Mouse (Mus musculus): ENCODE results near the gene Taar2. TPM values are rescaled to one million over a fixed set of nuclear protein-coding genes. Genes with fewer than 3 reads are reported as not detected.

Gene Taar2
- polyA plus RNA-seq, 1 experiment from 2014 or later = not detected

DNA sequence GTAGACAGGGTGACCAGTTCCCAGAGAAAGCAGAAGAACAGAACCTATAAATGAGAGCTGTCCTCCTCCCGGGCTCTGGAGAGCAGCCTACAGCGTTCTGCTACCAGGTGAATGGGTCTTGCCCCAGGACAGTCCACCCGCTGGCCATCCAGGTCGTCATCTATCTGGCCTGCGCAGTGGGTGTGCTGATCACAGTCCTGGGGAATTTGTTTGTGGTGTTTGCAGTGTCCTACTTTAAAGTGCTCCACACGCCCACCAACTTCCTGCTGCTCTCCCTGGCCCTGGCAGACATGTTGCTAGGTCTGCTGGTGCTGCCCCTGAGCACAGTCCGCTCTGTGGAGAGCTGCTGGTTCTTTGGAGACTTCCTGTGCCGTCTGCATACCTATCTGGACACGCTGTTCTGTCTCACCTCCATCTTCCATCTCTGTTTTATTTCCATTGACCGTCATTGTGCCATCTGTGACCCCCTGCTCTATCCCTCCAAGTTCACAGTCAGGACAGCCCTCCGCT lies 32.3 kb downstream of the Taar2 start, which contains the start of gene Taar5:
TSS of gene Taar5 (plus strand) at position 51 of the 510 bp plus-strand sequence.
- H3K9me3 ChIP-seq (ENCODE audit: control insufficient read depth, low read length) = no peaks in the 10 kb centered on the region
- H3K27ac ChIP-seq (ENCODE audit: low read depth, low read length) = no peak within 1 kb of the TSS
- no peak within 1 kb of the TSS for H3K4me2 ChIP-seq
- H3K27me3 ChIP-seq (replicated peaks; ENCODE audit: control insufficient read depth, insufficient read depth, low read length) = no peaks in the 10 kb centered on the region
- no peak within 1 kb of the TSS for H3K9ac ChIP-seq (ENCODE audit: low read depth, low read length)
- ATAC-seq (replicated peaks; ENCODE audit: low FRiP score) (no peak), DNase-seq (ENCODE audit: low spot score) (no peak)
- H3K4me3 ChIP-seq (ENCODE audit: low read depth, low read length) = no peak within 1 kb of the TSS
- H3K4me1 ChIP-seq (replicated peaks; ENCODE audit: control insufficient read depth, insufficient read depth, low read length) = no peaks in the 10 kb centered on the region
- 80% methylated on average over 11 of the region's 11 CpGs for WGBS
- H3K36me3 ChIP-seq (ENCODE audit: control insufficient read depth, insufficient read depth, low read length) = no peaks in the 10 kb centered on the region

DNA sequence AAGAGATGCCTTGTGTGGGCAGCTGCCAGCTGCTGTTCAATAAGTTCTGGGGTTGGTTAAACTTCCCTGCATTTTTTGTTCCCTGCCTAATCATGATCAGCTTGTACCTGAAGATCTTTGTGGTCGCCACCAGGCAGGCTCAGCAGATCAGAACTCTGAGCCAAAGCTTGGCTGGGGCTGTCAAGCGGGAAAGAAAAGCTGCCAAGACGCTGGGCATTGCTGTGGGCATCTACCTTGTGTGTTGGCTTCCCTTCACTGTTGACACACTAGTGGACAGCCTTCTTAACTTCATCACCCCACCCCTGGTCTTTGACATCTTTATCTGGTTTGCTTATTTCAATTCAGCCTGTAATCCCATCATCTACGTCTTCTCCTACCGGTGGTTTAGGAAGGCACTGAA lies 32.9 kb downstream of the Taar2 start:
- no peak overlapping the region for H3K4me2 ChIP-seq
- H3K27me3 ChIP-seq (replicated peaks; ENCODE audit: control insufficient read depth, insufficient read depth, low read length) = no peaks in the 10 kb centered on the region
- no peaks in the 10 kb centered on the region for H3K9me3 ChIP-seq (ENCODE audit: control insufficient read depth, low read length)
- no peak overlapping the region for H3K27ac ChIP-seq (ENCODE audit: low read depth, low read length)
- H3K4me1 ChIP-seq (replicated peaks; ENCODE audit: control insufficient read depth, insufficient read depth, low read length) = no peaks in the 10 kb centered on the region
- no peak overlapping the region for H3K4me3 ChIP-seq (ENCODE audit: low read depth, low read length)
- DNase-seq (ENCODE audit: low spot score) = no peak
- ATAC-seq (replicated peaks; ENCODE audit: low FRiP score) = no peak
- WGBS = 78% methylated on average over 5 of the region's 5 CpGs
- H3K36me3 ChIP-seq (ENCODE audit: control insufficient read depth, insufficient read depth, low read length) = no peaks in the 10 kb centered on the region
- H3K9ac ChIP-seq (ENCODE audit: low read depth, low read length) = no peak overlapping the region

DNA sequence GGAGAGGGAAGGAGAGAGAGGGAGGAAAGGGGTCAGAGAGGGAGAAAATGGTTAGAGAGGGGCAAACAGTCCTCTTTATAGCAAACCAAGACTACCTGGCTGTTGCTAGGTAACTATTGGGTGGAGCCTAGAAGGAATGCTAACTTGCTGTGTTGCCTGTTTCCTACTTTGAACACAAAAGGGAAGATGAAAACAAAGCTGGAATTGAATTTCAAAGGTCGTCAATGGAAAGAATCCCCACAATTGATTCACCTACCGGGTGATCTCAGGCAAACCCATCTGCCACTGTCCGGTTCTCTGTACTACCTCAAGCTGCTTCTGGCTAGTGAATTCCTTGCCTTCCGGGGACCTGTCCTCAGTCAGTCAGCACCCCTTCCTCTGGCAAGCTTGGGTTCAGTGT lies 39.6 kb downstream of the Taar2 start:
- ATAC-seq (replicated peaks; ENCODE audit: low FRiP score) (no peak), DNase-seq (ENCODE audit: low spot score) (no peak)
- H3K4me2 ChIP-seq = no peak overlapping the region
- H3K27me3 ChIP-seq (replicated peaks; ENCODE audit: control insufficient read depth, insufficient read depth, low read length) = no peaks in the 10 kb centered on the region
- H3K9ac ChIP-seq (ENCODE audit: low read depth, low read length) = no peak overlapping the region
- no peak overlapping the region for H3K27ac ChIP-seq (ENCODE audit: low read depth, low read length)
- WGBS = 61% methylated on average over 4 of the region's 4 CpGs
- no peak overlapping the region for H3K4me3 ChIP-seq (ENCODE audit: low read depth, low read length)
- no peaks in the 10 kb centered on the region for H3K4me1 ChIP-seq (replicated peaks; ENCODE audit: control insufficient read depth, insufficient read depth, low read length)
- no peaks in the 10 kb centered on the region for H3K9me3 ChIP-seq (ENCODE audit: control insufficient read depth, low read length)
- no peaks in the 10 kb centered on the region for H3K36me3 ChIP-seq (ENCODE audit: control insufficient read depth, insufficient read depth, low read length)

DNA sequence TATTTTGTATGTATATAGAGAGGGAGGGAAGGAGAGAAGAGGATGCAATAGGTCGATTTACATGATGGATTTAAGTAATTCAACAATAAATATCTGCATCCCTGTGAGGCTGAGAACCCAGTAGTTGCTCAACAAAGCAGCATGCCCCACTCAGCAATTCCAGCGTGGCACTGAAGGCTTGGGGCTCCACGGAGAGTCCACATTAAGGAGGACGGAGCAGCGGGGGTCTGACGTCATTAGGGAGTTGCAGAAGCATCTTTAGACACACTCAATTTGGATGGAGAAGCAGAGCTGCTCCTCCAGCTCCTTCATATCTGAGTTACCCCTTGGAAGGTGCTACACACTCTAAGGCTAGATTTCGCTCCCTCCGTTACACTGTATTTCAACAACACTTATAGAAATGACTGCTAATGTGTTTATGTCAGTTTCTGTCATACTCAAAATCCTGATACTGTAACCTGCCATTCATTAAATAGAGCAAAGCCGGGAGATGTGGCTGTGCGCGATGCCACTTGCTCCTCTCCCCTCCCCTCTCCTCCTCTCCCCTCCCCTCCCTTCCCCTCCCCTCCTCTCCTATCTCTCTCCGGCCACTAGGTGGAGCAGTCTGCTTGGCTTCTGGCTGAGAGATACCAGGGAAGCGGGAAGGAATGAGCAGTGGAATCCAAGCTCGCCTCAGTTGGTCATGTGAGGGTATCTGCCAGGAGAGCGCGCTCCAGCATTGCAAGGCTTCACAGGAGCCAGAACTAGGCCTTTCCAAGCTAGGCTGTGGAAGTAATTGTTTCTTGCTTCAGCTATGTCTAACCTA lies 40.7 kb downstream of the Taar2 start:
- Histone ChIP-seq H3K27ac (ENCODE audit: low read depth, low read length) (no peak overlapping the region), H3K36me3 (ENCODE audit: control insufficient read depth, insufficient read depth, low read length) (no peaks in the 10 kb centered on the region), H3K4me1 (replicated peaks; ENCODE audit: control insufficient read depth, insufficient read depth, low read length) (no peaks in the 10 kb centered on the region), H3K9me3 (ENCODE audit: control insufficient read depth, low read length) (no peaks in the 10 kb centered on the region), H3K4me3 (ENCODE audit: low read depth, low read length) (no peak overlapping the region), H3K4me2 (no peak overlapping the region), H3K9ac (ENCODE audit: low read depth, low read length) (no peak overlapping the region), H3K27me3 (replicated peaks; ENCODE audit: control insufficient read depth, insufficient read depth, low read length) (no peaks in the 10 kb centered on the region)
- peak; percentile 40 for DNase-seq (ENCODE audit: low spot score)
- 36% methylated on average over 16 of the region's 16 CpGs for WGBS
- ATAC-seq (replicated peaks; ENCODE audit: low FRiP score) = peak; percentile 75

DNA sequence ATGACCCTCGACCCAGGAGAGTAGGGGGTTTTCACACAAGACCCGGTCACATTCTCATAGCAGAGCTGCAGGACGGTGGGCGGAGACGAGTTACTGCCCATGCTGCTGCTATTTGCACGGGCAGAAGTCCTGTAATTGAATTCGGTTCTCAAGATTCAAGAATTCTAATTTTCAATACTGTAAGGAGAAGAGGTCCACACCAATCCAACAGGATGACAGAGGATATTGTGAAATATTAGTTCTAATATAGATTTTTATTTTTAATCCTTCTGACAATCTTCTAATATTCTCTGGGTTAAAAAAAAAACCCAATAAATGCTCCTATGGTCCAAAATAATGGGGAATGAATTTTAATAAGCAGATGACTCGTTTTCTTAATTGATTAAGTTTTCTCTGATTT lies 47.2 kb downstream of the Taar2 start, which contains the start of gene Taar6:
TSS of gene Taar6 (minus strand) at position 101 of the 400 bp plus-strand sequence.
- no peak within 1 kb of the TSS for H3K4me3 ChIP-seq (ENCODE audit: low read depth, low read length)
- DNase-seq (ENCODE audit: low spot score) (no peak), ATAC-seq (replicated peaks; ENCODE audit: low FRiP score) (no peak)
- H3K27me3 ChIP-seq (replicated peaks; ENCODE audit: control insufficient read depth, insufficient read depth, low read length) = no peaks in the 10 kb centered on the region
- H3K27ac ChIP-seq (ENCODE audit: low read depth, low read length) = no peak within 1 kb of the TSS
- H3K36me3 ChIP-seq (ENCODE audit: control insufficient read depth, insufficient read depth, low read length) = no peaks in the 10 kb centered on the region
- no peak within 1 kb of the TSS for H3K9ac ChIP-seq (ENCODE audit: low read depth, low read length)
- H3K4me2 ChIP-seq = no peak within 1 kb of the TSS
- no peaks in the 10 kb centered on the region for H3K4me1 ChIP-seq (replicated peaks; ENCODE audit: control insufficient read depth, insufficient read depth, low read length)
- no peaks in the 10 kb centered on the region for H3K9me3 ChIP-seq (ENCODE audit: control insufficient read depth, low read length)
- WGBS = 72% methylated on average over 8 of the region's 8 CpGs

DNA sequence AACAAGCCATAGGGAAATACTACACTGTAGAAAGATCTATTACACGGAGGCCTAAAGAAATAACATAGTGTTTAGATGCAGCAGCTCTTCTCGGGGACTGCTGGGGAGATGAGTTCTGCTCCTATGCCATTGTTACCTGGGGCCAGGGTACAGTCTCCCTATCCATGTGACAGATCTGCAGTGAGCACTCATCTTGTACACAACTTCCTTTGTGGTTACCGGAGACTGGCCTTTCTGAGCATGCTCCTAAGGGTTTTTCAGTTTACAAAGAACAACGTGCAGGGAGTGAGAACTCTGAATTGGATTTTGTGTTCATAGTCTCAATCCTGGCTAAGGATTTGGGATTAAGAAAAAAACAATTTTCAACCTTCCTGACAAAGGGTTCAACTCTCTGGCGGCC lies 48.0 kb downstream of the Taar2 start:
- 62% methylated on average over 5 of the region's 5 CpGs for WGBS
- Histone ChIP-seq H3K4me2 (no peak overlapping the region), H3K9me3 (ENCODE audit: control insufficient read depth, low read length) (no peaks in the 10 kb centered on the region), H3K9ac (ENCODE audit: low read depth, low read length) (no peak overlapping the region), H3K27me3 (replicated peaks; ENCODE audit: control insufficient read depth, insufficient read depth, low read length) (no peaks in the 10 kb centered on the region), H3K4me3 (ENCODE audit: low read depth, low read length) (no peak overlapping the region), H3K27ac (ENCODE audit: low read depth, low read length) (no peak overlapping the region), H3K36me3 (ENCODE audit: control insufficient read depth, insufficient read depth, low read length) (no peaks in the 10 kb centered on the region), H3K4me1 (replicated peaks; ENCODE audit: control insufficient read depth, insufficient read depth, low read length) (no peaks in the 10 kb centered on the region)
- ATAC-seq (replicated peaks; ENCODE audit: low FRiP score) = no peak
- no peak for DNase-seq (ENCODE audit: low spot score)

Other genes with a start within 250 kb of the Taar2 start
- gene Rps12, start 151.3 kb upstream of the Taar2 start, polyA plus RNA-seq (2014; fragmentation: Nextera tagmentation; extraction: Ambion mirVana) = 260 and 303 TPM in 2 replicates
- 5.6 and 6.3 TPM in 2 replicates for gene Slc18b1, start 141.6 kb upstream of the Taar2 start, polyA plus RNA-seq (2014; fragmentation: Nextera tagmentation; extraction: Ambion mirVana)
- gene Vnn3, start 87.1 kb upstream of the Taar2 start, polyA plus RNA-seq (2014; fragmentation: Nextera tagmentation; extraction: Ambion mirVana) = not detected in 2 replicates
- 1.3 and 1.4 TPM in 2 replicates for gene Vnn1, start 43.9 kb upstream of the Taar2 start, polyA plus RNA-seq (2014; fragmentation: Nextera tagmentation; extraction: Ambion mirVana)
- not detected in 2 replicates for gene Taar1, start 18.2 kb upstream of the Taar2 start, polyA plus RNA-seq (2014; fragmentation: Nextera tagmentation; extraction: Ambion mirVana)
- gene Taar3, start 11.0 kb downstream of the Taar2 start, polyA plus RNA-seq (2014; fragmentation: Nextera tagmentation; extraction: Ambion mirVana) = not detected in 2 replicates
- gene Taar4, start 21.9 kb downstream of the Taar2 start, polyA plus RNA-seq (2014; fragmentation: Nextera tagmentation; extraction: Ambion mirVana) = not detected in 2 replicates
- not detected in 2 replicates for gene Taar5, start 32.1 kb downstream of the Taar2 start, polyA plus RNA-seq (2014; fragmentation: Nextera tagmentation; extraction: Ambion mirVana)
- not detected in 2 replicates for gene Taar6, start 47.1 kb downstream of the Taar2 start, polyA plus RNA-seq (2014; fragmentation: Nextera tagmentation; extraction: Ambion mirVana)
- gene Taar7a, start 54.9 kb downstream of the Taar2 start, polyA plus RNA-seq (2014; fragmentation: Nextera tagmentation; extraction: Ambion mirVana) = not detected in 2 replicates
- gene Taar7b, start 61.4 kb downstream of the Taar2 start, polyA plus RNA-seq (2014; fragmentation: Nextera tagmentation; extraction: Ambion mirVana) = not detected in 2 replicates
- not detected in 2 replicates for gene Taar7d, start 88.7 kb downstream of the Taar2 start, polyA plus RNA-seq (2014; fragmentation: Nextera tagmentation; extraction: Ambion mirVana)
- not detected in 2 replicates for gene Taar7e, start 99.0 kb downstream of the Taar2 start, polyA plus RNA-seq (2014; fragmentation: Nextera tagmentation; extraction: Ambion mirVana)
- not detected in 2 replicates for gene Taar7f, start 110.9 kb downstream of the Taar2 start, polyA plus RNA-seq (2014; fragmentation: Nextera tagmentation; extraction: Ambion mirVana)
- not detected in 2 replicates for gene Taar8a, start 137.9 kb downstream of the Taar2 start, polyA plus RNA-seq (2014; fragmentation: Nextera tagmentation; extraction: Ambion mirVana)
- not detected in 2 replicates for gene Taar8b, start 153.7 kb downstream of the Taar2 start, polyA plus RNA-seq (2014; fragmentation: Nextera tagmentation; extraction: Ambion mirVana)
- not detected in 2 replicates for gene Taar8c, start 163.3 kb downstream of the Taar2 start, polyA plus RNA-seq (2014; fragmentation: Nextera tagmentation; extraction: Ambion mirVana)
- gene Taar9, start 171.0 kb downstream of the Taar2 start, polyA plus RNA-seq (2014; fragmentation: Nextera tagmentation; extraction: Ambion mirVana) = not detected in 2 replicates
- gene Stx7, start 210.7 kb downstream of the Taar2 start, polyA plus RNA-seq (2014; fragmentation: Nextera tagmentation; extraction: Ambion mirVana) = 50.7 and 56.0 TPM in 2 replicates